Mouse (Mus musculus) limb, embryonic 12.5 days (tissue): Measurements from ENCODE around the gene Olfr412. TPM values are rescaled to one million over a fixed set of nuclear protein-coding genes. Genes with fewer than 3 reads are reported as not detected.

Experiments
- ATAC-seq: fragments of 200-750 bp; cut with Nextera tagmentation; 2 replicates; pipeline ENCODE4 v1.8.0; 2017; ENCODE audit warnings: low read depth, moderate TSS enrichment; ENCODE audit not compliant: insufficient number of reproducible peaks, insufficient read depth, low FRiP score, low TSS enrichment
- H3K27ac ChIP-seq: fragments of 300-500 bp; sonication (generic); 2 replicates; pipeline ENCODE4 v1.5.1; 2016; ENCODE audit warnings: mild to moderate bottlenecking, moderate library complexity
- H3K27me3 ChIP-seq: fragments of 300-500 bp; sonication (generic); 2 replicates; pipeline ENCODE4 v1.6.1; 2016; ENCODE audit warnings: mild to moderate bottlenecking, moderate library complexity
- H3K36me3 ChIP-seq: fragments of 300-500 bp; sonication (generic); 2 replicates; pipeline ENCODE4 v1.6.1; 2016; ENCODE audit warnings: mild to moderate bottlenecking, moderate library complexity
- H3K4me1 ChIP-seq: fragments of 300-500 bp; sonication (generic); replicated peaks from 2 replicates; pipeline ENCODE4 v1.6.1; 2016
- H3K4me2 ChIP-seq: fragments of 300-500 bp; sonication (generic); 2 replicates; pipeline ENCODE4 v1.6.1; 2016; ENCODE audit warnings: mild to moderate bottlenecking, moderate library complexity
- H3K4me3 ChIP-seq: fragments of 300-500 bp; sonication (generic); replicated peaks from 2 replicates; pipeline ENCODE4 v1.5.1; 2016; ENCODE audit warnings: mild to moderate bottlenecking
- H3K9ac ChIP-seq: fragments of 300-500 bp; sonication (generic); replicated peaks from 2 replicates; pipeline ENCODE4 v1.6.1; 2016; ENCODE audit warnings: mild to moderate bottlenecking, moderate library complexity
- H3K9me3 ChIP-seq: fragments of 300-500 bp; sonication (generic); 2 replicates; pipeline ENCODE4 v1.6.1; 2016; ENCODE audit warnings: mild to moderate bottlenecking, moderate library complexity
- WGBS: fragments of 180-500 bp; shearing (Covaris S2); methylation state at CpG from one replicate; pipeline ENCODE4 v1.1.7; 2016; 5-methylcytosine and 5-hydroxymethylcytosine counted together
- polyA plus RNA-seq: library from polyadenylated mRNA; unstranded; fragments of >200 nt; fragmentation: Nextera tagmentation; extraction: Ambion mirVana; gene quantifications from 2 replicates; pipeline ENCODE4 v1.2.1, GENCODE M21; 2016

Gene Olfr412
- polyA plus RNA-seq, 1 experiment from 2014 or later, result not detected

- H3K4me1 ChIP-seq, result peaks cover 21% of the 10 kb centered on the region
- H3K27ac ChIP-seq, result no peak overlapping the region
- no peaks in the 10 kb centered on the region for H3K27me3 ChIP-seq
- H3K9ac ChIP-seq, result no peak overlapping the region
- no peak overlapping the region for H3K4me3 ChIP-seq
- H3K9me3 ChIP-seq, result no peaks in the 10 kb centered on the region
- H3K4me2 ChIP-seq, result no peak overlapping the region
- 75% methylated on average over 3 of the region's 3 CpGs for WGBS
- no peaks in the 10 kb centered on the region for H3K36me3 ChIP-seq
- ATAC-seq, result no peak
These were observed 51.6 kb downstream of the Olfr412 start for GRCm38 (mm10) chr11:74413449-74413972.

- no peak overlapping the region for H3K9ac ChIP-seq
- no peaks in the 10 kb centered on the region for H3K27me3 ChIP-seq
- ATAC-seq, result no peak
- H3K36me3 ChIP-seq, result no peaks in the 10 kb centered on the region
- H3K4me3 ChIP-seq, result no peak overlapping the region
- H3K4me2 ChIP-seq, result no peak overlapping the region
- 71% methylated on average over 9 of the region's 9 CpGs for WGBS
- peaks cover 15% of the 10 kb centered on the region for H3K4me1 ChIP-seq
- no peak overlapping the region for H3K27ac ChIP-seq
- H3K9me3 ChIP-seq, result no peaks in the 10 kb centered on the region
These were observed 52.2 kb downstream of the Olfr412 start for GRCm38 (mm10) chr11:74414112-74414511.

GRCm38 (mm10) chr11:74415736-74416135, 53.9 kb downstream of the Olfr412 start:
- Histone ChIP-seq H3K27ac (no peak overlapping the region), H3K9ac (no peak overlapping the region), H3K4me1 (0 out of 2 replicates have a peak, but pooled peaks cover 2% of the 10 kb centered on the region), H3K36me3 (no peaks in the 10 kb centered on the region), H3K4me2 (no peak overlapping the region), H3K4me3 (no peak overlapping the region), H3K27me3 (no peaks in the 10 kb centered on the region), H3K9me3 (no peaks in the 10 kb centered on the region)
- no peak for ATAC-seq
- 74% methylated on average over 12 of the region's 12 CpGs for WGBS

Other genes with a start within 250 kb of the Olfr412 start
- not detected in 2 replicates for gene Olfr401, start 248.4 kb upstream of the Olfr412 start, polyA plus RNA-seq
- gene Olfr402, start 208.5 kb upstream of the Olfr412 start, polyA plus RNA-seq, result not detected in 2 replicates
- gene Olfr403, start 175.8 kb upstream of the Olfr412 start, polyA plus RNA-seq, result not detected in 2 replicates
- not detected in 2 replicates for gene Olfr43, start 150.7 kb upstream of the Olfr412 start, polyA plus RNA-seq
- not detected in 2 replicates for gene Olfr406, start 102.3 kb upstream of the Olfr412 start, polyA plus RNA-seq
- not detected in 2 replicates for gene Olfr59, start 78.3 kb upstream of the Olfr412 start, polyA plus RNA-seq
- gene Olfr410, start 24.0 kb upstream of the Olfr412 start, polyA plus RNA-seq, result not detected in 2 replicates
- gene Olfr411, start 9.4 kb upstream of the Olfr412 start, polyA plus RNA-seq, result not detected in 2 replicates
- gene Rap1gap2, start 248.8 kb downstream of the Olfr412 start, polyA plus RNA-seq, result 1.1 TPM in 2 replicates